Mouse (Mus musculus): ENCODE results near the gene Rarres2. TPM values are rescaled to one million over a fixed set of nuclear protein-coding genes. Genes with fewer than 3 reads are reported as not detected.

Rarres2 gene
- total RNA-seq, 2 experiments from 2014 or later, result not detected

Other genes with a start within 250 kb of the Rarres2 start
- 1.3 TPM in 1 of 2 replicates, not detected in the other for gene Krba1, start 177.2 kb downstream of the Rarres2 start, total RNA-seq (2015; ENCODE audit: low replicate concordance)
- gene Krba1, start 177.2 kb downstream of the Rarres2 start, total RNA-seq (2017; ENCODE audit: low replicate concordance), result 1.7 and 2.2 TPM in 2 replicates
- 1.3 TPM in 1 of 2 replicates, not detected in the other for gene Zfp467, start 127.0 kb downstream of the Rarres2 start, total RNA-seq (2015; ENCODE audit: low replicate concordance)
- 5.0 TPM in 1 of 2 replicates, not detected in the other for gene Zfp467, start 127.0 kb downstream of the Rarres2 start, total RNA-seq (2017; ENCODE audit: low replicate concordance)
- gene Sspo, start 124.6 kb downstream of the Rarres2 start, total RNA-seq (2015; ENCODE audit: low replicate concordance), result not detected in 2 replicates
- not detected in 2 replicates for gene Sspo, start 124.6 kb downstream of the Rarres2 start, total RNA-seq (2017; ENCODE audit: low replicate concordance)
- not detected in 2 replicates for gene Atp6v0e2, start 35.2 kb downstream of the Rarres2 start, total RNA-seq (2015; ENCODE audit: low replicate concordance)
- gene Atp6v0e2, start 35.2 kb downstream of the Rarres2 start, total RNA-seq (2017; ENCODE audit: low replicate concordance), result not detected in 2 replicates
- gene Lrrc61, start 18.0 kb downstream of the Rarres2 start, total RNA-seq (2015; ENCODE audit: low replicate concordance), result 2.1 TPM in 1 of 2 replicates, not detected in the other
- gene Lrrc61, start 18.0 kb downstream of the Rarres2 start, total RNA-seq (2017; ENCODE audit: low replicate concordance), result 0.13 and 1.1 TPM in 2 replicates
- gene Gm45021, start 16.8 kb upstream of the Rarres2 start, total RNA-seq (2015; ENCODE audit: low replicate concordance), result not detected in 2 replicates
- not detected in 2 replicates for gene Gm45021, start 16.8 kb upstream of the Rarres2 start, total RNA-seq (2017; ENCODE audit: low replicate concordance)
- gene Repin1, start 21.1 kb upstream of the Rarres2 start, total RNA-seq (2015; ENCODE audit: low replicate concordance), result not detected in 2 replicates
- gene Repin1, start 21.1 kb upstream of the Rarres2 start, total RNA-seq (2017; ENCODE audit: low replicate concordance), result 0.77 and 1.7 TPM in 2 replicates
- gene Gm44965, start 21.2 kb upstream of the Rarres2 start, total RNA-seq (2015; ENCODE audit: low replicate concordance), result not detected in 2 replicates
- gene Gm44965, start 21.2 kb upstream of the Rarres2 start, total RNA-seq (2017; ENCODE audit: low replicate concordance), result not detected in 2 replicates
- gene Zfp775, start 29.3 kb upstream of the Rarres2 start, total RNA-seq (2015; ENCODE audit: low replicate concordance), result not detected in 2 replicates
- 0.15 TPM in 1 of 2 replicates, not detected in the other for gene Zfp775, start 29.3 kb upstream of the Rarres2 start, total RNA-seq (2017; ENCODE audit: low replicate concordance)
- gene AI854703, start 54.0 kb upstream of the Rarres2 start, total RNA-seq (2015; ENCODE audit: low replicate concordance), result not detected in 2 replicates
- gene AI854703, start 54.0 kb upstream of the Rarres2 start, total RNA-seq (2017; ENCODE audit: low replicate concordance), result not detected in 2 replicates
- gene Gimap8, start 74.4 kb upstream of the Rarres2 start, total RNA-seq (2015; ENCODE audit: low replicate concordance), result 1.8 and 7.5 TPM in 2 replicates
- 1.8 and 6.7 TPM in 2 replicates for gene Gimap8, start 74.4 kb upstream of the Rarres2 start, total RNA-seq (2017; ENCODE audit: low replicate concordance)
- 5.4 and 14.4 TPM in 2 replicates for gene Gimap9, start 103.3 kb upstream of the Rarres2 start, total RNA-seq (2015; ENCODE audit: low replicate concordance)
- 5.7 and 9.0 TPM in 2 replicates for gene Gimap9, start 103.3 kb upstream of the Rarres2 start, total RNA-seq (2017; ENCODE audit: low replicate concordance)
- 13.7 and 46.5 TPM in 2 replicates for gene Gimap4, start 111.8 kb upstream of the Rarres2 start, total RNA-seq (2015; ENCODE audit: low replicate concordance)
- 26.5 and 34.1 TPM in 2 replicates for gene Gimap4, start 111.8 kb upstream of the Rarres2 start, total RNA-seq (2017; ENCODE audit: low replicate concordance)
- gene Gimap6, start 135.4 kb upstream of the Rarres2 start, total RNA-seq (2015; ENCODE audit: low replicate concordance), result 11.2 and 30.2 TPM in 2 replicates
- 17.7 and 25.0 TPM in 2 replicates for gene Gimap6, start 135.4 kb upstream of the Rarres2 start, total RNA-seq (2017; ENCODE audit: low replicate concordance)
- not detected in 2 replicates for gene Gm28053, start 145.8 kb upstream of the Rarres2 start, total RNA-seq (2015; ENCODE audit: low replicate concordance)
- 1.9 and 23.4 TPM in 2 replicates for gene Gm28053, start 145.8 kb upstream of the Rarres2 start, total RNA-seq (2017; ENCODE audit: low replicate concordance)
- gene Gimap7, start 145.8 kb upstream of the Rarres2 start, total RNA-seq (2015; ENCODE audit: low replicate concordance), result 6.1 and 10.5 TPM in 2 replicates
- gene Gimap7, start 145.8 kb upstream of the Rarres2 start, total RNA-seq (2017; ENCODE audit: low replicate concordance), result 4.0 TPM in 1 of 2 replicates, not detected in the other
- gene Gimap1, start 166.3 kb upstream of the Rarres2 start, total RNA-seq (2015; ENCODE audit: low replicate concordance), result 4.3 and 7.1 TPM in 2 replicates
- 3.6 and 4.3 TPM in 2 replicates for gene Gimap1, start 166.3 kb upstream of the Rarres2 start, total RNA-seq (2017; ENCODE audit: low replicate concordance)
- 8.0 and 23.4 TPM in 2 replicates for gene Gimap5, start 173.4 kb upstream of the Rarres2 start, total RNA-seq (2015; ENCODE audit: low replicate concordance)
- gene Gimap5, start 173.4 kb upstream of the Rarres2 start, total RNA-seq (2017; ENCODE audit: low replicate concordance), result 2.8 and 4.2 TPM in 2 replicates
- 8.8 and 14.1 TPM in 2 replicates for gene Gimap3, start 198.1 kb upstream of the Rarres2 start, total RNA-seq (2015; ENCODE audit: low replicate concordance)
- 4.4 and 7.1 TPM in 2 replicates for gene Gimap3, start 198.1 kb upstream of the Rarres2 start, total RNA-seq (2017; ENCODE audit: low replicate concordance)

Measured in erythroid progenitor cell, adult 5-6 weeks (primary cell).